Mouse (Mus musculus): Measurements from ENCODE around the gene Olfr930.

DNA sequence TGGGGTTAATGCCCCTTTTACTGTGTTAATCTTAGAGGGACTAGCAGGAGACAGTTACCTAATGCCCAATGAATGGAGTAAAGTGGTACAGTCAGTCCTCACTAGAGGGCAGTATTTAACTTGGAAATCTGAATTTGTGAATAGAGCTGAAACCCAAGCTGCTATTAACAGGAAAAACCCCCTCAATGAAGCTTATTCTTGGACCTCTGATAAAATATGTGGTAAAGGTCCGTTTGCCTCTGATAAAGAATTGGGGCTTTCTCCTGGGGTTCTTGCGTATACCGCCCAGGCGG is 24.5 kb downstream of the Olfr930 start:
- TF ChIP-seq CTCF (IDR thresholded peaks at IDR 0.05; ENCODE audit: extremely low read depth, insufficient read depth, low read length) (no peak), POLR2A (IDR thresholded peaks at IDR 0.05; ENCODE audit: extremely low read depth, insufficient read depth, low read length) (no peak)
